Mouse (Mus musculus) liver, embryonic 16.5 days (tissue): ENCODE measurements around the gene Tmem235. TPM values are rescaled to one million over a fixed set of nuclear protein-coding genes. Genes with fewer than 3 reads are reported as not detected.

Source experiments
- ATAC-seq: fragments of 200-750 bp; cut with Nextera tagmentation; 2 replicates; pipeline ENCODE4 v1.8.0; 2017; ENCODE audit warnings: low read depth, mild to moderate bottlenecking, moderate number of reproducible peaks, moderate library complexity
- H3K27ac ChIP-seq: fragments of 300-500 bp; sonication (generic); 2 replicates; pipeline ENCODE4 v1.5.1; 2014; ENCODE audit warnings: mild to moderate bottlenecking, low read length
- H3K27me3 ChIP-seq: fragments of 300-500 bp; sonication (generic); 2 replicates; pipeline ENCODE4 v1.6.1; 2014; ENCODE audit warnings: low read depth, low read length, mixed read lengths; ENCODE audit not compliant: control insufficient read depth, insufficient read depth
- H3K36me3 ChIP-seq: fragments of 300-500 bp; sonication (generic); 2 replicates; pipeline ENCODE4 v1.6.1; 2014; ENCODE audit warnings: mild to moderate bottlenecking; ENCODE audit not compliant: control insufficient read depth, insufficient read depth
- H3K4me1 ChIP-seq: fragments of 300-500 bp; sonication (generic); 2 replicates; pipeline ENCODE4 v1.6.1; 2014; ENCODE audit warnings: low read depth, low read length, mixed read lengths; ENCODE audit not compliant: control insufficient read depth
- H3K4me2 ChIP-seq: fragments of 300-500 bp; sonication (generic); 2 replicates; pipeline ENCODE4 v1.6.1; 2014; ENCODE audit warnings: low read depth, low read length, mixed read lengths
- H3K4me3 ChIP-seq: fragments of 300-500 bp; sonication (generic); 2 replicates; pipeline ENCODE4 v1.5.1; 2014; ENCODE audit warnings: low read depth, mild to moderate bottlenecking, low read length
- H3K9ac ChIP-seq: fragments of 300-500 bp; sonication (generic); 2 replicates; pipeline ENCODE4 v1.6.1; 2014; ENCODE audit warnings: low read depth, low read length
- H3K9me3 ChIP-seq: fragments of 300-500 bp; sonication (generic); replicated peaks from 2 replicates; pipeline ENCODE4 v1.6.1; 2016; ENCODE audit warnings: low read length; ENCODE audit not compliant: control insufficient read depth
- WGBS: fragments of 180-500 bp; shearing (Covaris S2); extraction: QIAGEN DNeasy Blood & Tissue Kit; methylation state at CpG from one replicate; pipeline ENCODE4 v1.1.7; 2014; ENCODE audit not compliant: insufficient replicate concordance; 5-methylcytosine and 5-hydroxymethylcytosine counted together
- polyA plus RNA-seq: library from polyadenylated mRNA; unstranded; fragments of >200 nt; fragmentation: Nextera tagmentation; extraction: Ambion mirVana; gene quantifications from 2 replicates; pipeline ENCODE4 v1.2.1, GENCODE M21; 2015

Tmem235 gene
- polyA plus RNA-seq, 1 experiment from 2014 or later = not detected

DNA sequence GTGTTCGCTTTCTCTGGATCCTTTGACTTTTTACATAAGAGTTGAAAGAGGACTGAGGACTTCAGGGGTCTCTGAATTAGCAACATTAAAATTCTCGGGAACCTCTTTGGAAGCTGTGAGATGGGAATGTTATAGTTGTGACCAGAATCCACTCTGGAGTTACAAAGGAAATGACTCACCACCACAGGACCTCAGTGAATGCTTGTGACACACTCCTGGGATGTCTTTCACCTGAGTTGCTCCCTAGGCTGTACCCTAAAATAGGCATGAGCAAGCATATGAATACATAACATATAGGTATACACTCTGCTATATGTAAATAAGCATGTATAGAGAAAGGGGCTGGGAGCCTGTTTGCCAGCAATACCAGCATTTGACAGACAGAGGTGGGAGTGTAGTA is 17.1 kb upstream of the Tmem235 start:
- Histone ChIP-seq H3K4me3 (no peak overlapping the region), H3K9me3 (no peaks in the 10 kb centered on the region), H3K27me3 (no peaks in the 10 kb centered on the region), H3K36me3 (no peaks in the 10 kb centered on the region), H3K9ac (no peak overlapping the region), H3K4me1 (peaks cover 58% of the 10 kb centered on the region), H3K27ac (peak overlapping the region; percentile 27; the same call in 1 of the 2 replicates), H3K4me2 (no peak overlapping the region)
- WGBS = 78% methylated on average over 2 of the region's 2 CpGs
- ATAC-seq = no peak

- Histone ChIP-seq H3K27ac (peak overlapping the region; percentile 76), H3K36me3 (no peaks in the 10 kb centered on the region), H3K4me2 (no peak overlapping the region), H3K4me1 (peaks cover 45% of the 10 kb centered on the region), H3K9ac (no peak overlapping the region), H3K9me3 (no peaks in the 10 kb centered on the region), H3K4me3 (no peak overlapping the region), H3K27me3 (no peaks in the 10 kb centered on the region)
- peak; percentile 33 for ATAC-seq
- 66% methylated on average over 2 of the region's 2 CpGs for WGBS
Observed at GRCm38 (mm10) chr11:117844997-117845396, 15.6 kb upstream of the Tmem235 start.

DNA sequence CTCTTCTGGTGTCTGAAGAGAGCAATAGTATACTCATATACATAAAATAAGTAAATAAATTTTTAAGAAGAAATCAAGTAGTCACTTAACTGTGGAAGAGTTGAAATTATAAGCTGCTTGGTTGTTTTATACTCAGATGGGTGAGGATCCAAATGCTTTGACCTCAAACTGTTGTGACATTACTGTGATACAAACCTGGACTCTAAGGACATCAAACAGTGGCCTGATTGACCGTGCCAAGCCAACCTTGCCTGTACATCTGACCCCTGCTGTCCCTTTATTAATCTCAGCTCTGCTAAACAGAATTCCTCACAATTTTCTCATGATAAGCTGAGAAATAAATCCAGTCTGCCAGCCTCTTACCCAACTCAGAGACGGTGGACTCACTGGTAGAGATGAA is 14.9 kb upstream of the Tmem235 start:
- Histone ChIP-seq H3K4me1 (peaks cover 43% of the 10 kb centered on the region), H3K4me3 (no peak overlapping the region), H3K9me3 (no peaks in the 10 kb centered on the region), H3K27me3 (no peaks in the 10 kb centered on the region), H3K4me2 (no peak overlapping the region), H3K27ac (peak overlapping the region; percentile 51; the same call in 1 of the 2 replicates), H3K9ac (no peak overlapping the region), H3K36me3 (no peaks in the 10 kb centered on the region)
- no peak for ATAC-seq
- 61% methylated on average over 2 of the region's 2 CpGs for WGBS

- peak; percentile 37 for ATAC-seq
- Histone ChIP-seq H3K4me2 (no peak overlapping the region), H3K36me3 (peaks cover 7% of the 10 kb centered on the region), H3K4me1 (peaks cover 40% of the 10 kb centered on the region), H3K9me3 (no peaks in the 10 kb centered on the region), H3K4me3 (no peak overlapping the region), H3K27ac (peak overlapping the region; percentile 95), H3K27me3 (no peaks in the 10 kb centered on the region), H3K9ac (no peak overlapping the region)
- WGBS = 35% methylated on average over 5 of the region's 5 CpGs
Observed at GRCm38 (mm10) chr11:117846640-117847039, 13.9 kb upstream of the Tmem235 start.

DNA sequence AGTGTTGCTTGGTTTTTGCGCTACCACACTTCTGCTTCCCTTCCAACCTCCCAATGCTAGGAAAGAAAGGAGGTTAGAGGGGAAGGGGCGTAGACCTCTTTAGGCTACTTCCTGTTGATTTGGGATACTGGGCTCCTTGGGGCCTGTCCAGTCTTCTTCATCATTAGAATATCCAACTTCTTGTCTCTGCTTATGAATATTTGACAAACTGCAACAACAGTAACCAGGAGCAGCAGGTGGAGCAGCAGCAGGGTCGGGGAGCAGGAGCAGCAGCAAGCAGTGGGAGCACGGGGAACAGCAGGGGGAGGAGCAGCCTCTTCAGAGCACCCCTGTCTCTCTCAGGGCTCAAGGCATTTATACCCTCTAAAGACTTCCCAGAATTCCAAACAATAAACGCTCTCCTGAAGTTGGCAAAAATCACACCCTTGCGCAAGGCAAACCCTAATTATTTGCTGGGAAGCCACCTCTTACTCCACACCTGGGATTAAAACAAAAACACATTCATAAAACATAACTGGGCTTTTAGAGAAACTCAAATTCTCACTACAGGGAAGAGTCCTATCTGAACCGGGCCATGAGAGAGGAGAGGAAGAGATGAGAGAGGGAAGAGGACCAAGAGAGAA is 12.8 kb upstream of the Tmem235 start:
- peak overlapping the region; percentile 98 for H3K4me2 ChIP-seq
- no peaks in the 10 kb centered on the region for H3K9me3 ChIP-seq
- H3K36me3 ChIP-seq = peaks cover 15% of the 10 kb centered on the region
- H3K9ac ChIP-seq = peak overlapping the region; percentile 91
- WGBS = 64% methylated on average over 7 of the region's 7 CpGs
- no peaks in the 10 kb centered on the region for H3K27me3 ChIP-seq
- peak overlapping the region; percentile 87 for H3K4me3 ChIP-seq
- ATAC-seq = no peak
- peak overlapping the region; percentile 95 for H3K27ac ChIP-seq
- H3K4me1 ChIP-seq = peaks cover 41% of the 10 kb centered on the region

- whole genome bisulfite sequencing = 7% methylated on average over 19 of the region's 19 CpGs
- no peaks in the 10 kb centered on the region for H3K27me3 ChIP-seq
- peak overlapping the region; percentile 98 for H3K4me2 ChIP-seq
- H3K36me3 ChIP-seq = peaks cover 22% of the 10 kb centered on the region
- peak overlapping the region; percentile 87 for H3K4me3 ChIP-seq
- H3K9ac ChIP-seq = peak overlapping the region; percentile 91
- peak overlapping the region; percentile 95 for H3K27ac ChIP-seq
- H3K9me3 ChIP-seq = no peaks in the 10 kb centered on the region
- ATAC-seq = peak; percentile 22
- peaks cover 41% of the 10 kb centered on the region for H3K4me1 ChIP-seq
Observed at GRCm38 (mm10) chr11:117848271-117848984, 12.1 kb upstream of the Tmem235 start.

- WGBS = under 1% methylated on average over 51 of the region's 51 CpGs
- peaks cover 41% of the 10 kb centered on the region for H3K4me1 ChIP-seq
- peak; percentile 87 for ATAC-seq
Observed at GRCm38 (mm10) chr11:117848985-117849671, 11.4 kb upstream of the Tmem235 start, which contains the start of gene Birc5. TSS of gene Birc5 (plus strand) at chr11:117849251.

DNA sequence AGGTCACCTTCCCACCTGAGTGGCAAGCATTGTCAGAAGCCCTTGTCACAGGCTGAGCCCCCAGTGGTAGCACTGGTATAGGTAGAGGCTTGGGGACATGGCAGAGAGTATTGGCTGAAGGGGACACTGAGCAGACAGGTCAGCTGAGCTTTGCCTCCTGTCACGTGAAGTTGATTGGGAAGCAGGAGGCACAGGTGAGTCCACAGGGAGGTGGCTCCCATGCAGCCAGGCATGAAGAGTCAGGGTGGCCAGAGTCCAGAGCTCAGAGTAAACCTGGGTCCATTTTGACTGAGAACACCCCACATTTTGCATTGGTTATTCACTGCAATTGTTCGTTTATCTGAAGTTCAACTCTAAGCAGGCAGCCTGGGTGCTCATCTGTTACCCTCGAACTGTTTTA is 7.7 kb upstream of the Tmem235 start:
- H3K9me3 ChIP-seq = no peaks in the 10 kb centered on the region; the same call in 1 of the 2 replicates
- 81% methylated on average over 3 of the region's 3 CpGs for WGBS
- H3K27me3 ChIP-seq = no peaks in the 10 kb centered on the region
- peaks cover 64% of the 10 kb centered on the region for H3K36me3 ChIP-seq
- H3K4me3 ChIP-seq = no peak overlapping the region
- peaks cover 23% of the 10 kb centered on the region for H3K4me1 ChIP-seq
- no peak for ATAC-seq
- no peak overlapping the region for H3K9ac ChIP-seq
- H3K27ac ChIP-seq = no peak overlapping the region
- H3K4me2 ChIP-seq = no peak overlapping the region

More at GRCm38 (mm10) chr11:117848985-117849671, 11.4 kb upstream of the Tmem235 start, which contains the start of gene Birc5:
- Histone ChIP-seq H3K9ac (peak within 1 kb of the TSS; percentile 91), H3K27ac (peak within 1 kb of the TSS; percentile 95), H3K4me3 (peak within 1 kb of the TSS; percentile 87), H3K36me3 (peaks cover 29% of the 10 kb centered on the region), H3K27me3 (no peaks in the 10 kb centered on the region), H3K9me3 (no peaks in the 10 kb centered on the region), H3K4me2 (peak within 1 kb of the TSS; percentile 98)
